Mouse (Mus musculus) CH12.LX (cell line): ENCODE measurements around the gene Pus7l. TPM values are rescaled to one million over a fixed set of nuclear protein-coding genes. Genes with fewer than 3 reads are reported as not detected.

Experiments used
- DNase-seq: peaks from one replicate; pipeline ENCODE4 v3.0.0-alpha.2; 2013; ENCODE audit errors: extremely low read depth
- H3K27ac ChIP-seq: 2 replicates; pipeline ENCODE4 v1.5.1; 2012; ENCODE audit warnings: low read depth, mild to moderate bottlenecking, control low read depth, moderate library complexity; ENCODE audit not compliant: insufficient read depth
- H3K27me3 ChIP-seq: replicated peaks from 2 replicates; pipeline ENCODE3; 2012; ENCODE audit warnings: inconsistent platforms
- H3K36me3 ChIP-seq, 2 experiments: replicated peaks in 1 of 2; 2 replicates each; pipeline versions ENCODE3 to v1.6.1; 2012; ENCODE audit warnings: inconsistent platforms in 1 of 2, low read length in 1 of 2, mild to moderate bottlenecking in 1 of 2, mixed read lengths in 1 of 2, moderate library complexity in 1 of 2; ENCODE audit not compliant: control insufficient read depth in 1 of 2, insufficient read depth in 1 of 2
- H3K4me1 ChIP-seq, 2 experiments: 2 replicates each; pipeline ENCODE4 v1.6.1; 2012; ENCODE audit warnings: inconsistent platforms in 1 of 2, moderate library complexity in 1 of 2; ENCODE audit not compliant: insufficient read depth in 2 of 2, control insufficient read depth in 1 of 2
- H3K4me2 ChIP-seq: 2 replicates; pipeline ENCODE4 v1.6.1; 2012; ENCODE audit warnings: low read depth, mild to moderate bottlenecking, control low read depth; ENCODE audit not compliant: poor library complexity, insufficient read depth, severe bottlenecking
- H3K4me3 ChIP-seq, 3 experiments: fragments of 150-350 bp in 1 of 3; sonication (generic) in 1 of 3; replicated peaks in 1 of 3; 2 replicates each; pipeline versions ENCODE3 to v1.5.1; 2011 to 2012; ENCODE audit warnings: low read depth in 2 of 3, low read length in 2 of 3, mild to moderate bottlenecking in 2 of 3, moderate library complexity in 2 of 3, control low read depth in 1 of 3, improper control_type of control experiment in 1 of 3, inconsistent platforms in 1 of 3, mixed read lengths in 1 of 3; ENCODE audit not compliant: poor library complexity in 1 of 3
- H3K79me2 ChIP-seq: replicated peaks from 2 replicates; pipeline ENCODE4 v1.6.1; 2012; ENCODE audit warnings: mild to moderate bottlenecking, moderate library complexity; ENCODE audit not compliant: control insufficient read depth, poor library complexity, insufficient read depth, severe bottlenecking; ENCODE audit errors: extremely low read depth
- H3K9ac ChIP-seq: 2 replicates; pipeline ENCODE4 v1.6.1; 2012; ENCODE audit warnings: low read depth, mild to moderate bottlenecking, control low read depth, moderate library complexity; ENCODE audit not compliant: insufficient read depth
- H3K9me3 ChIP-seq: replicated peaks from 2 replicates; pipeline ENCODE3; 2012; ENCODE audit warnings: low read length, inconsistent platforms, mixed read lengths
- BHLHE40 ChIP-seq: IDR thresholded peaks from 2 replicates; pipeline ENCODE4 v1.6.1; 2011; ENCODE audit warnings: mild to moderate bottlenecking, low read depth, low read length, improper control_type of control experiment
- CHD1 ChIP-seq: IDR thresholded peaks from 2 replicates; pipeline ENCODE4 v1.6.1; 2012; ENCODE audit warnings: low read depth, low read length, improper control_type of control experiment, inconsistent platforms
- CHD2 ChIP-seq: IDR thresholded peaks from 2 replicates; pipeline ENCODE4 v1.6.1; 2011; ENCODE audit warnings: low read length, improper control_type of control experiment
- ELF1 ChIP-seq: IDR thresholded peaks from 2 replicates; pipeline ENCODE4 v1.6.1; 2014; ENCODE audit warnings: low read depth, mild to moderate bottlenecking, inconsistent platforms, low read length, improper control_type of control experiment
- ETS1 ChIP-seq: conservative IDR thresholded peaks from 2 replicates; pipeline ENCODE4 v1.6.1; 2012; ENCODE audit warnings: low read depth, mild to moderate bottlenecking, inconsistent platforms, low read length, improper control_type of control experiment, moderate library complexity
- GABPA ChIP-seq: IDR thresholded peaks from 2 replicates; pipeline ENCODE4 v1.6.1; 2012; ENCODE audit warnings: low read depth, low read length, improper control_type of control experiment, inconsistent platforms; ENCODE audit not compliant: insufficient replicate concordance
- JUND ChIP-seq: conservative IDR thresholded peaks from 2 replicates; pipeline ENCODE4 v1.6.1; 2011; ENCODE audit warnings: low read depth, low read length, improper control_type of control experiment
- KAT2A ChIP-seq: IDR thresholded peaks from 2 replicates; pipeline ENCODE4 v1.6.1; 2012; ENCODE audit warnings: low read length, improper control_type of control experiment, inconsistent platforms; ENCODE audit not compliant: insufficient replicate concordance
- MAFK ChIP-seq: IDR thresholded peaks from 2 replicates; pipeline ENCODE4 v1.6.1; 2011; ENCODE audit warnings: low read length, improper control_type of control experiment; ENCODE audit not compliant: insufficient replicate concordance
- MAX ChIP-seq: IDR thresholded peaks from 2 replicates; pipeline ENCODE4 v1.6.1; 2011; ENCODE audit warnings: low read length, improper control_type of control experiment
- MAZ ChIP-seq: IDR thresholded peaks from 2 replicates; pipeline ENCODE4 v1.6.1; 2012; ENCODE audit warnings: low read depth, mild to moderate bottlenecking, inconsistent platforms, low read length, improper control_type of control experiment, moderate library complexity
- MEF2A ChIP-seq: IDR thresholded peaks from 2 replicates; pipeline ENCODE4 v1.6.1; 2014; ENCODE audit warnings: low read depth, mild to moderate bottlenecking, inconsistent platforms, low read length, improper control_type of control experiment, borderline replicate concordance
- MYC ChIP-seq: IDR thresholded peaks from 2 replicates; pipeline ENCODE4 v1.6.1; 2011; ENCODE audit warnings: low read depth, mild to moderate bottlenecking, improper control_type of control experiment, low read length
- PAX5 ChIP-seq: IDR thresholded peaks from 2 replicates; pipeline ENCODE4 v1.6.1; 2012; ENCODE audit warnings: low read length, inconsistent platforms, mixed read lengths
- POLR2AphosphoS2 ChIP-seq: IDR thresholded peaks from 2 replicates; pipeline ENCODE4 v1.6.1; 2011; ENCODE audit warnings: low read depth, low read length, improper control_type of control experiment
- RAD21 ChIP-seq: IDR thresholded peaks from 2 replicates; pipeline ENCODE4 v1.6.1; 2011; ENCODE audit warnings: low read depth, mild to moderate bottlenecking, low read length, improper control_type of control experiment, moderate library complexity
- RCOR1 ChIP-seq: conservative IDR thresholded peaks from 2 replicates; pipeline ENCODE4 v1.6.1; 2012; ENCODE audit warnings: low read depth, mild to moderate bottlenecking, inconsistent platforms, low read length, improper control_type of control experiment
- SMC3 ChIP-seq: IDR thresholded peaks from 2 replicates; pipeline ENCODE4 v1.6.1; 2011; ENCODE audit warnings: low read depth, low read length, improper control_type of control experiment
- TBP ChIP-seq: conservative IDR thresholded peaks from 2 replicates; pipeline ENCODE4 v1.6.1; 2011; ENCODE audit warnings: low read depth, low read length, improper control_type of control experiment
- TCF12 ChIP-seq: IDR thresholded peaks from 2 replicates; pipeline ENCODE4 v1.6.1; 2014; ENCODE audit warnings: low read depth, mild to moderate bottlenecking, inconsistent platforms, low read length, improper control_type of control experiment
- USF1 ChIP-seq: IDR thresholded peaks from 2 replicates; pipeline ENCODE4 v1.6.1; 2014; ENCODE audit warnings: low read depth, mild to moderate bottlenecking, inconsistent platforms, low read length, improper control_type of control experiment
- USF2 ChIP-seq: conservative IDR thresholded peaks from 2 replicates; pipeline ENCODE4 v1.6.1; 2011; ENCODE audit warnings: low read depth, low read length, improper control_type of control experiment
- ZC3H11A ChIP-seq: IDR thresholded peaks from 2 replicates; pipeline ENCODE4 v1.6.1; 2012; ENCODE audit warnings: low read depth, mild to moderate bottlenecking, inconsistent platforms, low read length, improper control_type of control experiment
- ZNF384 ChIP-seq: IDR thresholded peaks from 2 replicates; pipeline ENCODE4 v1.6.1; 2012; ENCODE audit warnings: low read depth, low read length, improper control_type of control experiment, inconsistent platforms
- dilution Hi-C: fragments of 300-500 bp; cut with MboI; formaldehyde crosslinking; loops from 2 replicates; pipeline ENCODE4 v1.14.3; 2020; ENCODE audit warnings: low sequenced_read_pairs; ENCODE audit not compliant: extremely low pct_unique_long_range_greater_than_20kb, extremely low pct_ligation_motif_present
- in situ Hi-C: fragments of 300-500 bp; cut with MboI; formaldehyde crosslinking; loops from 3 replicates; pipeline ENCODE4 v1.14.3; 2019; ENCODE audit warnings: low sequenced_read_pairs, low pct_ligation_motif_present, low pct_unique_long_range_greater_than_20kb, mixed read lengths
- polyA plus RNA-seq: library from polyadenylated mRNA; unstranded; fragments of >175 nt; gene quantifications from 2 replicates; pipeline ENCODE4 v1.2.1, GENCODE M21; 2012; ENCODE audit warnings: low read depth; ENCODE audit not compliant: insufficient read length
- total RNA-seq, 2 experiments: library from RNA; depleted of rRNA; stranded (reverse); fragments of 300-350 nt in 1 of 2; fragments of >200 nt in 1 of 2; gene quantifications; 2 replicates each; pipeline ENCODE4 v1.2.3; 2012 to 2014

Gene Pus7l
- total and polyA plus RNA-seq, 3 experiments = 14.8 to 16.9 (median 15.2) TPM

GRCm38 (mm10) chr15:94482555-94482954 is 60.8 kb downstream of the Pus7l start:
- H3K27ac ChIP-seq = no peak overlapping the region
- no peaks in the 10 kb centered on the region for H3K79me2 ChIP-seq
- H3K9ac ChIP-seq = no peak overlapping the region
- no peaks in the 10 kb centered on the region for H3K9me3 ChIP-seq
- H3K4me2 ChIP-seq = no peak overlapping the region
- H3K27me3 ChIP-seq = no peaks in the 10 kb centered on the region
- TF ChIP-seq GABPA = no peak
- TF ChIP-seq BHLHE40 = no peak
- no peak for TF ChIP-seq MAFK
- TF ChIP-seq TCF12 = no peak
- no peak for TF ChIP-seq KAT2A
- no peak for TF ChIP-seq MAZ
- TF ChIP-seq RCOR1 = no peak
- no peak for TF ChIP-seq SMC3
- TF ChIP-seq JUND = no peak
- TF ChIP-seq POLR2AphosphoS2 = no peak
- TF ChIP-seq MYC = no peak
- no peak for TF ChIP-seq ZC3H11A
- in situ Hi-C loops = no loop called here
- no peaks in the 10 kb centered on the region for H3K4me1 ChIP-seq
- H3K36me3 ChIP-seq = no peaks in the 10 kb centered on the region
- H3K4me3 ChIP-seq = no peak overlapping the region
- dilution Hi-C loops = no loop called here
- no peak for DNase-seq

- H3K79me2 ChIP-seq = no peaks in the 10 kb centered on the region
Measured at GRCm38 (mm10) chr15:94480792-94481191, 62.6 kb downstream of the Pus7l start.

More at GRCm38 (mm10) chr15:94480792-94481191, 62.6 kb downstream of the Pus7l start:
- no peak overlapping the region for H3K4me2 ChIP-seq
- H3K27me3 ChIP-seq = no peaks in the 10 kb centered on the region
- no peak for DNase-seq
- H3K27ac ChIP-seq = no peak overlapping the region
- no peaks in the 10 kb centered on the region for H3K36me3 ChIP-seq
- in situ Hi-C loops = no loop called here
- TF ChIP-seq RAD21 (no peak), CHD1 (no peak), PAX5 (no peak), MAX (no peak), MYC (no peak), GABPA (no peak), ELF1 (no peak), USF2 (no peak), ZNF384 (no peak), ETS1 (no peak), CHD2 (no peak), JUND (no peak), TBP (no peak), USF1 (no peak), MEF2A (no peak), KAT2A (no peak)
- TF ChIP-seq, all 38 proteins: peak for 0
- H3K4me3 ChIP-seq = no peak overlapping the region
- dilution Hi-C loops = no loop called here
- H3K9me3 ChIP-seq = no peaks in the 10 kb centered on the region
- peaks cover 5 to 7% of the 10 kb centered on the region in 2 experiments; a peak in 3 of 4 replicates for H3K4me1 ChIP-seq
- no peak overlapping the region for H3K9ac ChIP-seq
